Mouse (Mus musculus) neural tube, embryonic 12.5 days (tissue): Measurements from ENCODE around the gene Atp5b. TPM values are rescaled to one million over a fixed set of nuclear protein-coding genes. Genes with fewer than 3 reads are reported as not detected.

ENCODE experiments used
- ATAC-seq: fragments of 200-750 bp; cut with Nextera tagmentation; 2 replicates; pipeline ENCODE4 v1.8.0; 2017; ENCODE audit warnings: low read depth, mild to moderate bottlenecking, moderate TSS enrichment, moderate library complexity; ENCODE audit not compliant: low FRiP score
- H3K27ac ChIP-seq: fragments of 300-500 bp; sonication (generic); 2 replicates; pipeline ENCODE4 v1.5.1; 2016
- H3K27me3 ChIP-seq: fragments of 300-500 bp; sonication (generic); replicated peaks from 2 replicates; pipeline ENCODE4 v1.6.1; 2016; ENCODE audit warnings: mild to moderate bottlenecking
- H3K36me3 ChIP-seq: fragments of 300-500 bp; sonication (generic); 2 replicates; pipeline ENCODE4 v1.6.1; 2016; ENCODE audit warnings: mild to moderate bottlenecking
- H3K4me1 ChIP-seq: fragments of 300-500 bp; sonication (generic); 2 replicates; pipeline ENCODE4 v1.6.1; 2016
- H3K4me2 ChIP-seq: fragments of 300-500 bp; sonication (generic); replicated peaks from 2 replicates; pipeline ENCODE4 v1.6.1; 2016; ENCODE audit warnings: mild to moderate bottlenecking
- H3K4me3 ChIP-seq: fragments of 300-500 bp; sonication (generic); 2 replicates; pipeline ENCODE4 v1.5.1; 2016
- H3K9ac ChIP-seq: fragments of 300-500 bp; sonication (generic); 2 replicates; pipeline ENCODE4 v1.6.1; 2016; ENCODE audit warnings: mild to moderate bottlenecking
- H3K9me3 ChIP-seq: fragments of 300-500 bp; sonication (generic); 2 replicates; pipeline ENCODE4 v1.6.1; 2016; ENCODE audit warnings: mild to moderate bottlenecking
- WGBS: fragments of 180-500 bp; shearing (Covaris S2); methylation state at CpG from one replicate; pipeline ENCODE4 v1.1.7; 2016; 5-methylcytosine and 5-hydroxymethylcytosine counted together
- polyA plus RNA-seq: library from polyadenylated mRNA; unstranded; fragments of >200 nt; fragmentation: Nextera tagmentation; extraction: Ambion mirVana; gene quantifications from 2 replicates; pipeline ENCODE4 v1.2.1, GENCODE M21; 2016

The Atp5b gene
- polyA plus RNA-seq, 1 experiment from 2014 or later: 2,133 TPM

GRCm38 (mm10) chr10:128092506-128093495 lies 9.7 kb downstream of the Atp5b start:
- H3K27ac ChIP-seq: peak overlapping the region; percentile 80
- ATAC-seq: peak; percentile 56

GRCm38 (mm10) chr10:128093496-128094294 lies 10.6 kb downstream of the Atp5b start:
- Histone ChIP-seq H3K27me3 (no peaks in the 10 kb centered on the region), H3K9ac (peak overlapping the region; percentile 85), H3K4me1 (peaks cover 45% of the 10 kb centered on the region), H3K36me3 (peaks cover 17% of the 10 kb centered on the region), H3K4me2 (peak overlapping the region; percentile 93), H3K4me3 (peak overlapping the region; percentile 87), H3K9me3 (no peaks in the 10 kb centered on the region), H3K27ac (0 out of 2 replicates have a peak overlapping the region, but pooled peaks have one; percentile 80)
- 27% methylated on average over 13 of the region's 13 CpGs for WGBS
- ATAC-seq: no peak

More at GRCm38 (mm10) chr10:128092506-128093495, 9.7 kb downstream of the Atp5b start:
- WGBS: under 1% methylated on average over 78 of the region's 88 CpGs
- Histone ChIP-seq H3K9ac (peak overlapping the region; percentile 85), H3K4me2 (peak overlapping the region; percentile 93), H3K4me3 (peak overlapping the region; percentile 87), H3K9me3 (no peaks in the 10 kb centered on the region), H3K27me3 (no peaks in the 10 kb centered on the region), H3K36me3 (peaks cover 26% of the 10 kb centered on the region), H3K4me1 (peaks cover 40% of the 10 kb centered on the region)

GRCm38 (mm10) chr10:128094340-128094968 lies 11.4 kb downstream of the Atp5b start:
- Histone ChIP-seq H3K27me3 (no peaks in the 10 kb centered on the region), H3K9me3 (no peaks in the 10 kb centered on the region), H3K36me3 (peaks cover 10% of the 10 kb centered on the region), H3K4me3 (peak overlapping the region; percentile 5; the same call in 1 of the 2 replicates), H3K4me2 (peak overlapping the region; percentile 93), H3K4me1 (peaks cover 45% of the 10 kb centered on the region), H3K9ac (no peak overlapping the region; the same call in 1 of the 2 replicates), H3K27ac (no peak overlapping the region)
- ATAC-seq: no peak
- 13% methylated on average over 19 of the region's 19 CpGs for WGBS

GRCm38 (mm10) chr10:128095003-128095636 lies 12.0 kb downstream of the Atp5b start:
- H3K4me2 ChIP-seq: peak overlapping the region; percentile 93
- H3K4me1 ChIP-seq: peaks cover 45% of the 10 kb centered on the region
- no peak overlapping the region; the same call in 1 of the 2 replicates for H3K9ac ChIP-seq
- H3K9me3 ChIP-seq: no peaks in the 10 kb centered on the region
- no peak overlapping the region for H3K27ac ChIP-seq
- 29% methylated on average over 9 of the region's 9 CpGs for WGBS
- no peaks in the 10 kb centered on the region for H3K27me3 ChIP-seq
- ATAC-seq: no peak
- H3K36me3 ChIP-seq: peaks cover 3% of the 10 kb centered on the region; the same call in 1 of the 2 replicates
- no peak overlapping the region; the same call in 1 of the 2 replicates for H3K4me3 ChIP-seq

GRCm38 (mm10) chr10:128096313-128096692 lies 13.2 kb downstream of the Atp5b start:
- no peaks in the 10 kb centered on the region for H3K27me3 ChIP-seq
- H3K4me2 ChIP-seq: peak overlapping the region; percentile 73; the same call in 1 of the 2 replicates
- 21% methylated on average over 4 of the region's 4 CpGs for WGBS
- 0 out of 2 replicates have a peak overlapping the region, but pooled peaks have one; percentile 89 for H3K9ac ChIP-seq
- 0 out of 2 replicates have a peak, but pooled peaks have one; percentile 1 for ATAC-seq
- no peaks in the 10 kb centered on the region for H3K9me3 ChIP-seq
- H3K36me3 ChIP-seq: no peaks in the 10 kb centered on the region
- H3K4me1 ChIP-seq: peaks cover 39% of the 10 kb centered on the region
- H3K27ac ChIP-seq: no peak overlapping the region
- H3K4me3 ChIP-seq: peak overlapping the region; percentile 94

GRCm38 (mm10) chr10:128096693-128097586 lies 13.9 kb downstream of the Atp5b start:
- peak overlapping the region; percentile 73 for H3K4me2 ChIP-seq
- ATAC-seq: peak; percentile 75
- no peaks in the 10 kb centered on the region for H3K36me3 ChIP-seq
- H3K27me3 ChIP-seq: no peaks in the 10 kb centered on the region
- peaks cover 33% of the 10 kb centered on the region for H3K4me1 ChIP-seq
- peak overlapping the region; percentile 62; the same call in 1 of the 2 replicates for H3K27ac ChIP-seq
- H3K9me3 ChIP-seq: no peaks in the 10 kb centered on the region
- peak overlapping the region; percentile 94 for H3K4me3 ChIP-seq
- under 1% methylated on average over 86 of the region's 86 CpGs for WGBS
- H3K9ac ChIP-seq: peak overlapping the region; percentile 89

GRCm38 (mm10) chr10:128097587-128097971 lies 14.5 kb downstream of the Atp5b start:
- Histone ChIP-seq H3K9me3 (no peaks in the 10 kb centered on the region), H3K36me3 (no peaks in the 10 kb centered on the region), H3K4me1 (peaks cover 29% of the 10 kb centered on the region), H3K9ac (peak overlapping the region; percentile 89), H3K27ac (peak overlapping the region; percentile 62; the same call in 1 of the 2 replicates), H3K4me2 (peak overlapping the region; percentile 73), H3K27me3 (no peaks in the 10 kb centered on the region), H3K4me3 (peak overlapping the region; percentile 94)
- no peak for ATAC-seq
- WGBS: under 1% methylated on average over 13 of the region's 13 CpGs

- H3K4me1 ChIP-seq: no peaks in the 10 kb centered on the region
- H3K27me3 ChIP-seq: no peaks in the 10 kb centered on the region
- peaks cover 51% of the 10 kb centered on the region for H3K36me3 ChIP-seq
- H3K9ac ChIP-seq: no peak overlapping the region
- no peak overlapping the region for H3K27ac ChIP-seq
- WGBS: 87% methylated on average over 4 of the region's 4 CpGs
- H3K9me3 ChIP-seq: no peaks in the 10 kb centered on the region
- ATAC-seq: no peak
- no peak overlapping the region for H3K4me3 ChIP-seq
- H3K4me2 ChIP-seq: no peak overlapping the region
These were observed 27.2 kb downstream of the Atp5b start for GRCm38 (mm10) chr10:128110103-128110761.

GRCm38 (mm10) chr10:128111227-128111626 lies 28.2 kb downstream of the Atp5b start:
- Histone ChIP-seq H3K36me3 (peaks cover 61% of the 10 kb centered on the region), H3K4me2 (no peak overlapping the region), H3K27me3 (no peaks in the 10 kb centered on the region), H3K27ac (no peak overlapping the region), H3K9ac (no peak overlapping the region), H3K9me3 (no peaks in the 10 kb centered on the region), H3K4me3 (no peak overlapping the region), H3K4me1 (no peaks in the 10 kb centered on the region)
- no peak for ATAC-seq

GRCm38 (mm10) chr10:128123833-128124232 lies 40.8 kb downstream of the Atp5b start:
- no peak overlapping the region for H3K4me3 ChIP-seq
- no peak overlapping the region for H3K9ac ChIP-seq
- no peak for ATAC-seq
- H3K4me2 ChIP-seq: no peak overlapping the region
- H3K9me3 ChIP-seq: no peaks in the 10 kb centered on the region
- peaks cover 96% of the 10 kb centered on the region for H3K36me3 ChIP-seq
- no peaks in the 10 kb centered on the region for H3K27me3 ChIP-seq
- no peak overlapping the region for H3K27ac ChIP-seq
- 95% methylated on average over 7 of the region's 7 CpGs for WGBS
- H3K4me1 ChIP-seq: no peaks in the 10 kb centered on the region
